Mouse (Mus musculus) lung, postnatal 0 days (tissue): ENCODE measurements around the gene Ptprt.

Source experiments
- CTCF ChIP-seq: IDR thresholded peaks from 2 replicates; pipeline ENCODE4 v1.5.1; 2016; ENCODE audit warnings: antibody characterized with exemption, mild to moderate bottlenecking
- EP300 ChIP-seq: IDR thresholded peaks from 2 replicates; pipeline ENCODE4 v1.6.1; 2016; ENCODE audit warnings: antibody characterized with exemption, mild to moderate bottlenecking, control low read depth

GRCm38 (mm10) chr2:162548312-162548711, 112.6 kb downstream of the Ptprt start:
- no peak for TF ChIP-seq CTCF
- TF ChIP-seq EP300, result no peak
